Mouse (Mus musculus): ENCODE measurements at regions not wholly inside any gene's neighbourhood (a gene's known extent, or its start where the extent isn't known, plus 50 kb on each side); places are given as distances from the start of the nearest gene placed in this dataset.

GRCm38 (mm10) chr12:63660975-63661374 is 813.5 kb downstream of the Fscb start:
- in situ Hi-C loops (cut with MboI, MseI): loop anchor here (10.0 kb wide), 1 partner anchor 884 kb away; no protein-coding TSS in a partner anchor
